Mouse (Mus musculus) 3134 (cell line): ENCODE data around the gene Src.
"Not testable (repeated sequence)": the region's sequence is repeated elsewhere in the genome, so short reads cannot be mapped to it uniquely, and the experiment has no call there.

Source experiments
- DNase-seq: peaks from one replicate; pipeline ENCODE4 v3.0.0-alpha.2; 2011; ENCODE audit warnings: low spot score; ENCODE audit not compliant: insufficient read length; ENCODE audit errors: extremely low read depth

The Src gene

DNA sequence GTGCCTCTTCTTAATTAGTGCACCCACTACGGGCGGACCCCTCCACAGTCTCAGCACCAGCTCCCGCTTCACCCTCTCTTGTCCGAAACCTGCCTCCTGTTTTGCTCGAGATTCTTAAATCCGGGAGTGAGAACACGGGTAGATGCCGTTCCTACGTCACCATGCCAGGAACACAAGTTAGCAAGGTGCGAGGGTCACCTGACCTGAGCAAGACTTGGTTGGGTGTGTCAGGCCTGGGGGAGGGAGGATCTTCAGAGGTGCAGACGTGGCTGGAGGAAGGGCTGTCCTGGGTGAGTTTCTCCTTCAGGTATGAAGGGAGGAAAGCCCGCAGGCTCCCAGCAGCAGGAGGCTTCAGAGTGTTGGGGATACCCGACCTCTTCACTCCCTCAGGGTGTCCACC lies at the start of gene Src:
TSS of gene Src (plus strand) at position 239 of the 400 bp plus-strand sequence.
- DNase-seq, result no peak

DNA sequence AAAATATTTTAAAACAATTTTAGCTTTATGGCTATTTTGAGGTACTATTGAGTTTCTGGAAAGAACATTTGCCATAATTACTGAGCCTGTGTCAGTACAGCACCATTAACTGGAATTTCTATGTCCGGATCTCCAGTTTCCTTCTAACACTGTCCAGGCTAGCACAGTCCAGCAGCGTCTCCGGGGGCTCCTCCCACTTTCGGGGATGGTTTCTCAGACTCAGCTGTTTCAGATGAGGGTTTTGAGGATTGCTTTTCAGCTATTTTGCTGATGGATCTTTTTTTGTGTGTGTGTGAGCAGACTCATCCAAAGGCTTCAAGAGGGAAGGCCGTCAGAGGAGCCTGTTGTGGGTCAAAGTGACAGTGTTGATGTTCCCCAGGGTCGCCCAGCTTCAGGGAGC lies 46.5 kb upstream of the Src start:
- no peak for DNase-seq

DNA sequence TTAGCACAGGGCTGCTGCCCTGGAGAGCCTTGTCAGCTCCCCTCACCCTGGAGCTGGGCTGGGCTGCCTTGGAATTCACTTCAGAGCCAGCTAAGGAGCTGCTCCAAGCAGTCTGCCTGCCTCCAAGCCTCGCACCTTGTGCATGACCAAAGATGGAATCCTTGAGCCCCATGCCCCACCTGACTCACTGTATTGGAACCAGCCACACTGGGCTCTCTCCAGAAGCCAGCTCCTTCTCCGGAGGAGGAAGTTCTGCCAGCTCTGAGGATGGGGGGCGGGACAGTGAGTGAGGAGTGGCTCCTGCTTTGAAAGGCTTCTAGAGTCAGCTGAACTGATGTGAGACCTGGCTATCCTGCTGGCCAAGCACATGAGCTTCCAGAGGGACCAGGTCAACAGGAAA lies 44.6 kb upstream of the Src start:
- peak; percentile 30 for DNase-seq

DNA sequence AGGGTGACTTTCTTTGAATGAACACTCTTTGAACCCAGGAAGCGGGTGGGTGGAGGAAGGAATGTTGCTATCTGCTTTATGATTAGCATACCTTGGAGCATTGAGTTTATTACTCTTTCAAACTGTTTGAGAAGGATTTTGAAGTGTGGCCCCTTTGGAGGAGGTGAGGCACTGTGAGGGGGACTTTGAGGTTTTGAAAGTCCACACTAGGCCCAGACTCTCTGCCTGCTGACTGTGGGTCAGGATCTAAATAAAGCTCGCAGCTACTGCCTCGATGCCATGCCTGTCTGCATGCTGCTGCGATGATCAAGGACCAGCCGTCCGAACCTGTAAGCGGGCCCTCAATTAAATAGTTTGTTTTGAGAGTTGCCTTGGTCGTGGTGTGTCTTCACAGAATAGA lies 43.2 kb upstream of the Src start:
- DNase-seq, result no peak

DNA sequence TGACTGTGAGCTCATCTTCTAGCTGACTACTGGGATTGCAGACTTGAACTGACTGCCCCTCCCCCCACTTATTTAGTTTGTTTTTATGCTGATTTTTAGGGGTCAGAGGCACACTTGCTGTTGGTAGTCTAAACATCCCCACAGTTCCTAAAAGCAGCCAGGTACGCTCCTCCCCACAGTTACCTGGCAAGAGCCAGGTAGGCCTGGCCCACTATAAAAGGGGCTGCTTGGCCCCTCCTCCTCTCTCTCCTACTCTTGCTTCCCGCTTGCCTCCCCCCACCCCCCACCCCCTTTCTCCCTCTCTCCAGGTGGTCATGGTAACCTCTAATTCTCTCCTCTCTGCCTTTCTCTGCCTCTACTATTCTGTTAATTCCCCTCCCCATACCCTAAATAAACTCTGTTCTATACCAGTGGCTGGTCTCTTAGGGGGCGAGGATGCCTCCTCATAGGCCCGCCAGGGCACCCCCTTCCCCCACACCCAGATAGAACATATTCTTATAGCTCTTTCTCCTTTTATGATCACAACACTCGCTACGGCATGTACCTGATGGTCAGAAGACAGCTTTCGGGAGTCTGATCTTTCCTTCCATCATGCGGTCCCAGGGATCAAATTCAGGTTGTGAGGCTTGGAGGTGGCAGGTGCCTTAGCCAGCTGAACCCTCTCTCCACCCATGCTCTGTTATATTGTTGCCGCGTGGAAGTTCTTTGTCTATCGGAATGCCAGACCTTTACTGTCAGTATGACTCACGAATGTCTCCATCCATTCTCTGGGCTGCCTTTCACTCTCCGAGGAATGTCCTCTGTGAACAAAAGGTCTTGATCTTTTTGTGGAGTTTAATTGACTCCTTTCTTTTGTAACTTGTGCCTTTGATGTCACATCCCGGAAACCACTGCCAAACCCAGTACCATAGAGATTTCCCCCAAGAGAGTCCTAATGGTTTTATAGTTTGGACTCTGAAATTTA lies 42.2 kb upstream of the Src start:
- no peak for DNase-seq

DNA sequence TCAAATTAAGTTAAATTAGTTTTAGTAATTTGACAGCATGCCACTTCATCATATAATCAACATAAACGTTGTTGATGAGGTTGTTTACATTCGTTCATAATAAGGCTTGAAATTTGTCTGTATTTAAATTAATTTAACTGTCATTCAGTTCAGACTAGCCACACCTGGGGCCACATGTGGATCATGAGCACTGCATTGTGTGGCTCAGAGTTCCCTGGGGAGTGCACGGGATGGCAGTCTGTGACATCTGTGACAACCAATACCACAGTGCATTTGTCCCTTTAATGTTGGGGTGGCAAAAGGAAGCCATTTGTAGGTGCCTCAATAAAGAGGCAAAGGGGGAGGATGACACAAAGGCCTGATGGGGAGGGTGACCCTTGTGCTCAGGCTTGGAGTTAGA lies 41.2 kb upstream of the Src start:
- no peak for DNase-seq

DNA sequence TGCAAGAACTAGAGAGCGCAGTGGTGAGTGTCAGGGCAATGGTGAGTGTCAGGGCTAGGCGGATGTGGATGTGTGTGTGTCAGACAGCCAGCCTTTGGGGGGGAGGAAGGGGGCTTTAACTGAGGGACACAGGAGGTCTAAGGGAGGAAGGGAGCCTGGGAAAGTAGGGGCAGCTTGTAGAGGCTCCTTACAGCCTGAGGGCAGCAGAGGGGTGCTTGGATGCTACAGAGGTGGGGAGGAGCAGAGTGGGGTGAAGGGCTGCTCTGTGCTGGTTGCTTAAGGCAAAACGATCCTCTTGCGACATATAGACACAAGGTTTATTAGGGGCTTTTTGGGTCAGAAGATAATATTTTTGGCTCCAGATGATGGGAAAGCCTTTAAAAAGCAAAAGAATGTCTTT lies 33.4 kb upstream of the Src start:
- no peak for DNase-seq

DNA sequence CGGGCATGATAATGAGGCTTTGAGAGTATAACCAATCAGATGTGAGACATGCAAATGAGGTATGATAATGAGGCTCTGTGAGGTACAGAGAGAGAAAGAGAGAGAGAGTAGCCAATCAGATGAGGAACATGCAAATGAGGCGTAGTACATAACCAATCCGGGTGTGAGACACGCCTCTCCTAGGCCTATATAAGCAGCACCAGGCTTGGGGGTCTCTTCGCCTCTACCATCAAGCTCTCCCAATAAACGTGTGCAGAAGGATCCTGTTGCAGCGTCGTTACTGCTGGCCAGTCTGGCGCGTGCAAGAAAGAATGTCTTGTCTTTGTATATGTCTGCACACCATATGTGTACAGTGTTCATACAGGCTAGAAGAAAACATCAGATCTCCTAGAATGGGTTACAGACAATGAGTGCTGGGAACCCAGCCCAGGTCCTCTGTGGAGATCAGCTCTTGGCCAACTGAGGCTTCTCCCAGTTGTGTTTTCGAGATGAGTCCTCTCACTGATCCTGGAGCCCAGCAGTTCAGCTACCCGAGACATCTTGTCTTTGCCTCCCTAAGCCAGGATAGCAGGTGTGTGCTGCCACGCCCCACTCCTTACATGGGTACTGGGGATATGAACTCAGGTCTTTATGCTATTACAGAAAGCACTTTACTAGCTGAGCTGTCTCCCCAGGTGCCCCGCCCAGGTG lies 29.2 kb upstream of the Src start:
- DNase-seq, result not testable (repeated sequence)

DNA sequence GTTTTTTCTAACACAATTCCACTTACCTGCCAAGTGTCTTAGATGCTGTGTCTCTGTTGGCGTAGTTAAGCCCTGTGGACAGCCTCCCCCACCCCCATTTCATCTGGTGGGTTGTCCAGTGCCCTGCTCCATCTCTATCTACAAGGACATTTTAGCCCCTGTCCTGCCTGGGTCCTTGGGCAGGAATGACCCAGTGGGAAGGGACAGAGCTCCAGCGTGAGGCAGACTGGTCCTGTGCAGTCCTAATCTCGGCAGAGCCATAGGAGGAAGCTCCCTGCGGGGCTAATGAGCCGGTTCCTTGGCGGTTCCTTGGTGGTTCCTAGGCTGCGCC lies 28.7 kb upstream of the Src start:
- DNase-seq, result no peak

DNA sequence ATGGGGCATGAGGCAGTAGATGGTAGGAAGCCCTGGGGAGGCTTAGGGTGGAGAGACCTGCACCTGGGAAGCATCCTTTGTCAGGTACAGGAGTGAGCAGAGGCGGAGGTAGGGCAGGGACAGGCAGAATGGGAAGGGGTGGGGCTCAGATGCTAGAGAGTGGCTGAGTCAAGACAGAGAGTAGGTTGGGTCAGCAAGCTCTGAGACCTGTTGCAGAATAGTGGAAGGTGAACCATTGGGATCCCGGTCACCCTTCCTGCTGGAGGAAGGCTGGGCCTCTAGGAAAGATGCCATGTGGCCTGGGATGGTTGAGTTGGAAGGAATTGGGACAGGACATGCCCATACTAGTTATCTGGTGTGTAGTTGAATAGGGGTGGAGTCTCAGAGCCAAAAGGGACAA lies 25.9 kb upstream of the Src start:
- no peak for DNase-seq

DNA sequence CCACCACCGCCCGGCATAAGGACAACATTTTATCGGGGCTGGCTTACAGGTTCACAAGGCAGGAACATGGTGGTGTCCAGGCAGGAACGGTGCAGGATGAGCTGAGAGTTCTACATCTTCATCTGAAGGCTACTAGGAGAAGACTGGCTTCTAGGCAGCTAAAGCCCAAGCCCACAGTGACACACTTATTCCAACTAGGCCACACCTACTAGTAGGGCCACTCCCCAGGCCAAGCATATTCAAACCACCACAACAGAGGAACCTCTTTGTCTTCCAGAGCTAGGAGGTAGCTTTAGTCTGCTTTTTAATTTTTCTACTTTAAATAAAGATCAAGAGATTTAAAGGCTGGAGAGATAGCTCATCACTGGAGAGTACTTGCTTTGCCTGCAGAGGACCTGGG lies 24.7 kb upstream of the Src start:
- no peak for DNase-seq

DNA sequence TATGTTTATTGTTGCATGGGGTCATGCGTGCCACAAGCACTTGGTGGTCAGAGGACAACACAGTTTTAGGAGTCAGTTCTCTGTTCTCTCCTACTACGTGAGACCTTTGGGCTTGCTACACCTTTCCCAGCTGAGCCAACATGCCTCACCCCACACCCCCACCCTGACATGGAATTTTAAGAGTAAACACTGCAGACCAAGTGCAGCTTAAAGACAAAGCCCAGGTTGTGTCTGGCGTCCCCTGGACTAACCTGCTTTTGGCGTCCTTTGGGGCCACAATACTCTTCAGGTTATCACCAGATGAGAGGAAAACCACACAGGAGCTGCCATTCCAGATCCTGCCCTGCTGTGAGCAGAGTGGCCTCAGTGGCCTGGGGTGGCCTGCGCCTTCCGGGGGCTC lies 23.4 kb upstream of the Src start:
- no peak for DNase-seq

DNA sequence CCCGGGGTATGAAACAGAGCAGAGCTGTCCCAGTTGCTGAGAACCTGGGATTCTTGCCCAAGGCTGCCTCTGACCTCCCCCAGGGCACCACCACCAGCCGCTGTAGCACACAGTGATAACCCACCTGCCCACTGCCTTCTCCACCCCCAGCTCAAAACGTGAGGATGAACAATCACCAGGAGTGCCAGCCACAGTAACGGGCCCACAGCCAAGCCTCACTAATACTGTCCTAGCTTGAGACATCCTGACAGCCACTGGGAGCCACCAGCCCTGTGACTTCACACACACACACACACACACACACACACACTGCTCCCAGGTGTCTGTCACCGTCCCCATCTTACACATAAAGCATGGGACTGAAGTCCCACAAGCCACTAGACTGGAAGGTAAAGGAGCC lies 22.9 kb upstream of the Src start:
- no peak for DNase-seq

DNA sequence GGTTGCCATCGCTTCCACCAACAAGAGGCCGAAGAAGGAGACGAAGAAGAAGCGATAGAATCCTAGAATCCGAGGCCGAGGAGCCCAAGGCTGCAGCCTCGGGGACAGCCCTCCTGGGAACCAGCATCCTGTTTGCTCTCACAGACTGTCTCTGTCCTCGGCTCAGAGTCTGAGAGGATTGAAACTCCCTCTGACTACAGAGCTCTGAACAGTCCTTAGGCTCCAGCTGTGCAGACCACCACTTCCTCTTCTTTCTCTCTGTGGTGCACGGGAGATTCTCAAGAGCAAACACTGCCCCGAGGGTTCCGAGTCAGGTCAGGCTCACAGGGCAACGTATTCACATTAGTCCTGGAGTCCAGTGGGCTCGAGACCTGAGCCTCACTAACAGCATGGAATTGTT lies 22.3 kb upstream of the Src start:
- no peak for DNase-seq

DNA sequence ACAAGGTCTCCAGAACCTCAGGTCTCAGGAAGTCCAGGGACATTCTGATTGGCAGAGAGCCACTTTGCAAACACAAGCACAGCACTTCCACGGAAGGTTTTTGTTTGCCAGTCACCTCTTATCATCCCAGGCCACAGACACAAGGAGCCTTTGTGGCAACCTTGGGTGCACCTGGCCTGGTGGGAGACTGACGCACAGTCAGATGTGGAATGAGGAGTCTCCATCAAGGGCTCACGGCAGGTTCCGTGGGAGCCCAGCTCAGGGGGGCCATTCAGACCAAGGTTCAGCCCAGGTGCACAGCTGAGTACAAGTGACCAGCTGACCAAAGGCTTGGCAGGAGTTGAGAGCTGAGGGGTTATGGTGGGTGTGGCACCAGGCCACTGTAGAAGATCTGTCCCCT lies 20.9 kb upstream of the Src start:
- no peak for DNase-seq

DNA sequence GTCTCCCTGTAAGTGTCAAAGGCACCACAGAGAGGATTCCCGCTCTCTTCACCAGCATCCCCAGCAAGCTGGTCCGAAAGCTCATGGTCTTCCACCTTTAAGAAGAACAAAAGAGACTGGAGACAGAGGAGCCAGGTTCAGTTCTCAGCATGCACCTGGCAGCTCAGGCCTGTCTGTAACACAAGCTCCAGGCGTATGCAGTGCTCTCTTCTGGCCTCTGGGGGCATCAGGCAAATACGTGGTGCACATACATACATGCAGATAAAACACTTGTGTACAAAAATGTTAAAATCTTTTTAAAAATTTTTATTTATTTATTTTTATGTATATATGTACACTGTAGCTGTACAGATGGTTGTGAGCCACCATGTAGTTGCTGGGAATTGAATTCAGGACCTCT lies 19.7 kb upstream of the Src start:
- no peak for DNase-seq

DNA sequence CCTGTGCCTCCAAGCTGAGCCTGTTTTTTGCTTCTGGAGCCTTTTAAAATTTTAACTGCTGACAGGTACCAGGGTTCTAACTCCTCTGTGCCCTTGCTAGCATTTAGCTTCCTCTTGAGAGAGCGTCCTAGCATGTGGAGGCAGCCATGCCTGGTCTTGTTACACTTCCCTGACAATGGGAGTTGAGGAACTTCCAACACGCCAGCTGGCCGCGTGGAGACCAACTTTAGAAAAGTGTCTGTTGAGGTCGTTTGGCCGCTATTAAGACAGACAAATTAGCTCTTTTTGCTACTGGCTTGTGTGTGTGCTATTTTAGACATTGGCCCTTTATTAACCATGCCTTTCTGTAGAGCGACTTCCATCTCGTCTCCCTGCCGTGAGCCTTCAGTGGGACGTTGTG lies 18.4 kb upstream of the Src start:
- no peak for DNase-seq

DNA sequence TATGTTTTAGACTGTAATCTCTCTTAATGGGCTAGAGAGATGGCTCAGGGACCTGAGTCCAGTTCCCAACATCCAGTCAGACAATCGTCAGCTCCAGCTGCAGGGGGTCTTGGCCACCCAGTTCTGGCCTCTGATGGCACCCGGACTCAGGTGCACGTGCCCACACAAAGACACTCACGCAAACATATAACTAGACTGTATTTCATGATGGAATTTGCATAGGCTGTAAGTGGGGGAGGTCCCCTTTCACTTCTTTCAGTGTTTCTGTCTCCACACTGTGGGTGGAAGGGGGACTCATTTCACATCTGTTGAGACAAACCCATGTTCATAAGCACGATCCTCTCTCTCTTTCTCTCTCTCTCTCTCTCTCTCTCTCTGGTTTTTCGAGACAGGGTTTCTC lies 17.8 kb upstream of the Src start:
- DNase-seq, result no peak

DNA sequence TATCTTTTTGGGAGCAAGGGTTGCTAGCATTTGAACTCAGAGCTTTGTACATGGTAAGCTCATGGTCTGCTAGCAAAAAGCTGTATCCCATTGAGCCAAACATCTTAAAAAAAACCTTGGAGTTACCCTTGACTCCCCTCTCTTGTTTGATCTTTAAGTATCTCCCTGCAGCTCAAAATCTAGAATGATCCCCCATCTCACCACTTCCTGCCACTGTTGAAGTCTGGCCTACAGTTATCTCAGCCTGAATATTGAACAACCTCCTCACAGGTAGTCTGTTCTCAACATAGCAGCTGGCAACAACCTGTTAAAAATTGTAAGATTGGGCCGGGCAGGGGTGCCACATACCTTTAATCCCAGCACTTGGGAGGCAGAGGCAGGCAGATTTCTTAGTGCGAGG lies 17.0 kb upstream of the Src start:
- no peak for DNase-seq

DNA sequence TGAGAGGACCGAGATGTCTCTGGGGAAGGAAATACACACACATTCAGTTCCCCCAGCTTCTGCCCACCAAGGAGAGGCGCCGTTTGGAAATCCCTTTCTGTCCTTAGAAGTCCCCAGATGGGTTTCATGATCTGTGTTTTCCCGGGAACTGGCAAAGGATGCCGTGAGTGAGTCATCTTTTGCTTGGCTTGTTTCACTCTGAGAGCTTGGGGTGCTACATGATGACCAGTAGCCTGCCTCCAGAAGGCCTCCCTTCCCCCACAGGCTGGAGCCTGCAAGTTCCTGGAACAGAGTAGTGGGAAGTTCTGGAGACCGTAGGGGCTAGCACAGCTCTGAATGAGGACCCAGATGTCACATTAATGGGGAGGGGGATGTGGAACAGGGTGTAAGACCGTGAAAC lies 10.6 kb upstream of the Src start:
- peak; percentile 61 for DNase-seq

DNA sequence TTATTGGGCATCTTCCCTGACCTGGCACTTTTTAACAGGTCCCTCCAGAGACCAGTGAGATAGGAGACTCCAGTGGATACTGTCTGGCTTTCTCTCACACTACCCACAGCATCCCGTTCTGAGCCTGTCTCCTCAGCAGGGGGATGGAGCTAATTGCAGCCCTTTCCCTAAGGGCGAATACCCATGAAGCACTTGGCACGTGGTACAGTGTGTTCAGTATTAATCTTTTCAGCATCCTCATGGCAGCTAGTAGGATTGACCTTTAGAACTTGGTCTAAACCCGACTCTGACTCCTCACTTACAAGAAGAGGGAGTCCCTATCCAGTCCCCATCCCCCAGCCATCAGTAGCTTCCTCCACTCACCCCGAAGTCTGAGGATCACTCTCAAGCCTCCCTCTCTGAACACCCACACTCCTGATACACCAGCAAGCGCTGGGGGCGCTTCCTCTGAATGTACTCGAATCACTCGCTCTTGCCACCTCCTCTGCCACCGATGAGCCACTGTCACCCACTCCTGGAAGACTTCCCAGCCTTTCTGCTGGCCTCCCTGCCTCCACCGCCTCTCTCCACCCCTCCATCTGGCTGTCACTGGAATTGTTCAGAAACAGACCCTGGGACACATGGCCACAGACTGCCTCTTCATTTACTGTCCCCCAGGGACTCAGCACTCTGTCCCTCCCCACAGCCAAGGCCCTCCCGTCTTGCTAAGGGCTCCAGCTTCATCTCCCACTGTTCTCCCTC lies 8.3 kb upstream of the Src start:
- DNase-seq, result peak; percentile 45
